Mouse (Mus musculus): ENCODE results near the gene Shld1. TPM values are rescaled to one million over a fixed set of nuclear protein-coding genes. Genes with fewer than 3 reads are reported as not detected.
A peak's percentile ranks its signal among the peaks of the same experiment; 100 is the strongest.

Gene Shld1
- total RNA-seq, 1 experiment from 2014 or later = 2.4 TPM

DNA sequence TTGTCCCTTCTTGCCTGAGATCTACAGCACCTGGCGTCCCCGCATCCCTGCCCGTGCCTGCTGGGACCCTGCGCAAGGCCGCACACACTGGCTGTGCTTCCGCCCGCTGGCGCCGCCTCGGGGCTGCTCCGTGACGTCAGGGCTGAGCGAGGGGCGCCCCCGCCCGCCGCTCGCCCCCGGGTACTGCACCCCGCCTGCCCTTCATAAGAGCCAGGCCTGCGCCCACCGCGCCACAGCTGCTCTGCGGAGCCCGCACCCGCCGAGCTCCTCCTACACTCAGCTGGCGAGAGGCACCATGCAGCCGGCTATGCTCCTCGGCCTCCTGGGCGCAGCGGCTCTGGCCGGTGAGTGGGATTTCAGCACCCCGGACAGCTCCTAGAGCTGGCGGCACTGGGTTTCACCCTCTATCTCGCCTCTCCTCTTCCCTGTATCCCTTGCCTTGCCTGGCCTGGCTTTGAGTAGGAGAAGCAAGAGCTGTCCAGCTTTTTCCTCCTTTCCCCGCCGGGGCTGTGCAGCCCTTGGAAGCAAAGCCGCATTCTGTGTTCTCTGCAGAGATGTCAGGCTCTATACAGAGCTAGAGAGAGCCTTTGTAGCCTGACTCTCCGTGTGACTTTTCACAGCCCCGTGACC is 94.8 kb downstream of the Shld1 start:
- ATAC-seq (replicated peaks; ENCODE audit: low read depth, poor library complexity, severe bottlenecking) = peak; percentile 100

DNA sequence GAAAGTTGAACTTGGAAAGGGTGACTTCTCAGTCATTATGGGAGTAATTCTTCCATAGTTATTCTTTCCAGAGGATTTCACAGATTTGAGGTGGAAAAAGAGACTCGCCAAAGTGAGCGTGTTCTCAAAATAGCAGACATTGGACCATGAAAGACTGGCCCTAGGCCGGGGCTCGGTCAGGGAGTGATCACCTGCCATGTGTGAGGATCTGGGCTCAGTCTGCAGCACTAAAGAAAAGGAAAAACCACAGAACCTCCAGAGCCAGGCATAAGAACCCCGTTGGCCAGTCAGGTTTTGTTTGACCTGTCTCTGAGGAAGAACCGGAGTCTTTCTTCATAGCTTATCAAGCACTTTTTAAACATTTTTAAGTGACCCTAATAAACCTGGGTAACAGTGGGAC is 97.3 kb downstream of the Shld1 start:
- no peak for ATAC-seq (replicated peaks; ENCODE audit: low read depth, poor library complexity, severe bottlenecking)

DNA sequence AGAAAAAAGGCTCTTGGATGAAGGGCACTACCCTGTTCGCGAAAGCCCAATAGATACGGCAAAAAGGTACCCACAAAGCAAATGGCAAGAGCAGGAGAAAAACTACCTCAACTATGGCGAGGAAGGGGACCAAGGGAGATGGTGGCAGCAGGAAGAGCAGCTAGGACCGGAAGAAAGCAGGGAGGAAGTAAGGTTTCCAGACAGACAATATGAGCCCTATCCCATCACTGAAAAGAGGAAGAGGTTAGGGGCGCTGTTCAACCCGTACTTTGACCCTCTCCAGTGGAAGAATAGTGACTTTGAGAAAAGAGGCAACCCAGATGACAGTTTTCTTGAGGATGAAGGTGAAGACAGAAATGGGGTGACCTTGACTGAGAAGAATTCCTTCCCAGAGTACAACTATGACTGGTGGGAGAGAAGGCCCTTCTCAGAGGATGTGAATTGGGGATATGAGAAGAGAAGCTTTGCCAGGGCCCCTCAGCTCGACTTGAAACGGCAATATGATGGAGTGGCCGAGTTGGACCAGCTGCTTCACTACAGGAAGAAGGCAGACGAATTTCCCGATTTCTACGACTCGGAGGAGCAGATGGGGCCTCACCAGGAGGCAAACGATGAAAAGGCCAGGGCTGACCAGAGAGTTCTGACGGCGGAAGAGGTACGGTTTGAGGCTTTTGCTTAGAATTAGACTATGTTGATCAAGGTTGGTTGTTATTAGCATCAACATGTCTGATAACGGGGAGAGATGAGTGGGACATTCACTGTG is 106.9 kb downstream of the Shld1 start:
- ATAC-seq (replicated peaks; ENCODE audit: low read depth, poor library complexity, severe bottlenecking) = no peak

DNA sequence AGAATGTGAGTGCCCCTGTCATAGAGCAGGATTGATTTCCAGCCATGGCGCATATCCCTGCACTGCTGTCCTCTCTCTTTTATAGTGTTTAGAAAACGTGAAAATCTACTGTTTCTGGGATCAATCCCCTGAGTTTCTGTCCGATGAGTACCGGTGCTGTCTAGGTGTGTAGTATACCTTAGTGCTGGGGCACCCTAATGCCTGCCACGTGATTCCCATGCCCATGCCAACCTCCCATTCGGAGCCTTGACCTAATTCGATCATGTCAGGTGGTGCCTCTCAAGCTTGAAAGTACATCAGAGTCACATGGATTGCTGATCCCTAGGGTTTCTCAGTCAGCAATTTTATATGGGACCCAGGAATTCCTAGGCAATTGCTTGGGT is 107.5 kb downstream of the Shld1 start:
- ATAC-seq (replicated peaks; ENCODE audit: low read depth, poor library complexity, severe bottlenecking) = no peak

Other genes with a start within 250 kb of the Shld1 start
- 29.5 and 61.5 TPM in 2 replicates for gene Gpcpd1, start 99.2 kb upstream of the Shld1 start, total RNA-seq (2017)
- 0.91 TPM in 1 of 2 replicates, not detected in the other for gene Chgb, start 94.3 kb downstream of the Shld1 start, total RNA-seq (2017)
- gene Trmt6, start 129.1 kb downstream of the Shld1 start, total RNA-seq (2017) = 48.9 and 60.8 TPM in 2 replicates
- 17.0 and 23.1 TPM in 2 replicates for gene Mcm8, start 129.2 kb downstream of the Shld1 start, total RNA-seq (2017)
- gene Crls1, start 159.7 kb downstream of the Shld1 start, total RNA-seq (2017) = 35.3 and 38.8 TPM in 2 replicates
- gene Lrrn4, start 194.0 kb downstream of the Shld1 start, total RNA-seq (2017) = 0.49 and 0.82 TPM in 2 replicates